Mouse (Mus musculus) central nervous system, embryonic 14 days (tissue): ENCODE data around the gene 4930402F06Rik. TPM values are rescaled to one million over a fixed set of nuclear protein-coding genes. Genes with fewer than 3 reads are reported as not detected.

Source experiments
- polyA plus RNA-seq: library from polyadenylated mRNA; depleted of rRNA; stranded (reverse); fragments of >200 nt; gene quantifications from 2 replicates; pipeline ENCODE4 v1.2.3, GENCODE M21; 2012; rRNA removed

Gene 4930402F06Rik
- polyA plus RNA-seq, result not detected in 2 replicates

GRCm38 (mm10) chr2:35397096-35397495 lies at the start of gene 4930402F06Rik:
4930402F06Rik (minus strand) TSS chr2:35397175.

DNA sequence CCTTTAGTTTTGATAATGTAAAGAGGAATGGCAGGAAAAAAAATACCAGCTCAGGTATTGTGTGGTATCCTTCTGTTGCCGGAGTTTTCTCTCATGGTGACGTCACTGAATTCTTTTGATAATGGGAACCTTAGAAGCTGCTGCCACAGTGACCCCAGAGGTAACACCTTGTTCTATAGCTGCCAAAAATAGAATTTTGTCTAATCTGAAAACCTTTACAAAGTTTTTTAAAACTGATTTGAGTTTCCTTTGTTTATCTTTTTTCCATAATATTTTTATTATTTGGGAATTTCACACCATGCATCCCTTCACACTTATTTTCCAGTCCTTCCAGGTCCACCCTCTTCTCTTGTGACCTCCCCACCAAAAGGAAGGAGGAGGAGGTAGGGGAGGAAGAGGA lies 29.3 kb downstream of the 4930402F06Rik start, which contains the start of gene 4930568D16Rik:
TSS of gene 4930568D16Rik (minus strand) at position 101 of the 400 bp plus-strand sequence.

GRCm38 (mm10) chr2:35336388-35337280 lies 60.3 kb downstream of the 4930402F06Rik start, which contains the start of gene Stom:
Stom (minus strand) TSS chr2:35336976.

Other genes starting within 250 kb of the 4930402F06Rik start
- gene Rab14, start 196.1 kb downstream of the 4930402F06Rik start, polyA plus RNA-seq, result 167 and 185 TPM in 2 replicates
- 22.8 and 61.3 TPM in 2 replicates for gene Gsn, start 140.8 kb downstream of the 4930402F06Rik start, polyA plus RNA-seq
- gene Stom, start 60.2 kb downstream of the 4930402F06Rik start, polyA plus RNA-seq, result 9.4 and 11.2 TPM in 2 replicates
- gene 4930568D16Rik, start 29.4 kb downstream of the 4930402F06Rik start, polyA plus RNA-seq, result not detected in 2 replicates
- 5.3 and 9.1 TPM in 2 replicates for gene Ggta1, start 66.1 kb upstream of the 4930402F06Rik start, polyA plus RNA-seq
- 94.2 and 105 TPM in 2 replicates for gene Dab2ip, start 161.1 kb upstream of the 4930402F06Rik start, polyA plus RNA-seq